Mouse (Mus musculus) ES-Bruce4 (cell line): ENCODE data around the gene E130114P18Rik. TPM values are rescaled to one million over a fixed set of nuclear protein-coding genes. Genes with fewer than 3 reads are reported as not detected.

Experiments used
- H3K27ac ChIP-seq: 2 replicates; pipeline ENCODE4 v1.5.1; 2012; ENCODE audit warnings: low read length, inconsistent platforms; ENCODE audit not compliant: insufficient read depth
- H3K27me3 ChIP-seq: 2 replicates; pipeline ENCODE4 v1.6.1; 2012; ENCODE audit warnings: mild to moderate bottlenecking, low read length, inconsistent platforms; ENCODE audit not compliant: control insufficient read depth, poor library complexity, insufficient read depth, severe bottlenecking
- H3K36me3 ChIP-seq: 2 replicates; pipeline ENCODE4 v1.6.1; 2012; ENCODE audit warnings: inconsistent platforms, mild to moderate bottlenecking, low read length, moderate library complexity; ENCODE audit not compliant: control insufficient read depth, poor library complexity, insufficient read depth, severe bottlenecking
- H3K4me1 ChIP-seq: one replicate; pipeline ENCODE4 v1.8.1; 2011; ENCODE audit warnings: low read length; ENCODE audit not compliant: control insufficient read depth, insufficient read depth
- H3K4me3 ChIP-seq: 2 replicates; pipeline ENCODE4 v1.5.1; 2011; ENCODE audit warnings: low read depth, mild to moderate bottlenecking, low read length
- H3K9ac ChIP-seq: 2 replicates; pipeline ENCODE4 v1.6.1; 2012; ENCODE audit warnings: low read depth, mild to moderate bottlenecking, inconsistent platforms; ENCODE audit not compliant: poor library complexity, severe bottlenecking
- H3K9me3 ChIP-seq: replicated peaks from 2 replicates; pipeline ENCODE4 v1.6.1; 2012; ENCODE audit warnings: mild to moderate bottlenecking, low read length, inconsistent platforms; ENCODE audit not compliant: control insufficient read depth, poor library complexity, insufficient read depth, severe bottlenecking
- CTCF ChIP-seq: IDR thresholded peaks from one replicate; pipeline ENCODE4 v1.8.1; 2011; ENCODE audit warnings: low read depth, low read length
- EP300 ChIP-seq: IDR thresholded peaks from 2 replicates; pipeline ENCODE4 v1.6.1; 2011; ENCODE audit warnings: low read depth, low read length; ENCODE audit not compliant: insufficient read depth
- POLR2A ChIP-seq: IDR thresholded peaks from one replicate; pipeline ENCODE4 v1.8.1; 2011; ENCODE audit warnings: low read length; ENCODE audit not compliant: insufficient read depth
- polyA plus RNA-seq: library from polyadenylated mRNA; stranded (reverse); fragments of >200 nt; gene quantifications from 2 replicates; pipeline ENCODE4 v1.2.4, GENCODE M21; 2011; ENCODE audit warnings: low read depth; ENCODE audit not compliant: missing spikeins, insufficient read depth, insufficient read length

The E130114P18Rik gene
- polyA plus RNA-seq, 1 experiment: not detected

GRCm38 (mm10) chr4:97796505-97796904 is 18.6 kb upstream of the E130114P18Rik start:
- no peaks in the 10 kb centered on the region for H3K4me1 ChIP-seq
- no peaks in the 10 kb centered on the region for H3K9me3 ChIP-seq
- H3K4me3 ChIP-seq: no peak overlapping the region
- no peaks in the 10 kb centered on the region for H3K27me3 ChIP-seq
- no peak overlapping the region for H3K9ac ChIP-seq
- H3K27ac ChIP-seq: no peak overlapping the region
- TF ChIP-seq EP300 (no peak), CTCF (no peak), POLR2A (no peak)
- H3K36me3 ChIP-seq: no peaks in the 10 kb centered on the region

DNA sequence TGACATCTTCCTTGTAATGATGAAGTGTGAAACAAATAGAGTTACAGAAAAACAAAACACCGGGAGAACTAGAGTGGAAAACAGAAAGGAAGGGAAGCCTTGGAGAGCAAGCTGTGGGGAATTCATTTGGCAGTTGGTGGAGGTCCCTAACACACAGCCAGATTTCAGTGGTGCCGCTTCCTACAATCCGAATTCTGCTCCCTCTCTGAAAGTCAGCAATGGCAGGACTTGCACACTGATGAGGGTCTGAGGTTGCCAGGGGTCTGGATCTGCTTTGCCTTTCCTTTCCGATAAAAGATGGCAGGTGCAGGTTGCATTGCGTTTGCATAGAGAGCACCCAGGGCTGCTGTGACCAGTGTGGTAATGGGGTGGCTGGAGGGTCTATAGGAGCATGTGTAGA is 18.1 kb upstream of the E130114P18Rik start:
- Histone ChIP-seq H3K4me1 (no peaks in the 10 kb centered on the region), H3K4me3 (no peak overlapping the region), H3K27me3 (no peaks in the 10 kb centered on the region), H3K9me3 (no peaks in the 10 kb centered on the region), H3K36me3 (no peaks in the 10 kb centered on the region), H3K9ac (no peak overlapping the region), H3K27ac (no peak overlapping the region)
- TF ChIP-seq CTCF (no peak), POLR2A (no peak), EP300 (no peak)

- no peaks in the 10 kb centered on the region for H3K9me3 ChIP-seq
- TF ChIP-seq EP300 (no peak), CTCF (no peak), POLR2A (no peak)
- no peak overlapping the region for H3K27ac ChIP-seq
- H3K9ac ChIP-seq: no peak overlapping the region
- no peaks in the 10 kb centered on the region for H3K4me1 ChIP-seq
- H3K27me3 ChIP-seq: no peaks in the 10 kb centered on the region
- no peaks in the 10 kb centered on the region for H3K36me3 ChIP-seq
- H3K4me3 ChIP-seq: no peak overlapping the region
Measured at GRCm38 (mm10) chr4:97794865-97795264, 17.0 kb upstream of the E130114P18Rik start.

DNA sequence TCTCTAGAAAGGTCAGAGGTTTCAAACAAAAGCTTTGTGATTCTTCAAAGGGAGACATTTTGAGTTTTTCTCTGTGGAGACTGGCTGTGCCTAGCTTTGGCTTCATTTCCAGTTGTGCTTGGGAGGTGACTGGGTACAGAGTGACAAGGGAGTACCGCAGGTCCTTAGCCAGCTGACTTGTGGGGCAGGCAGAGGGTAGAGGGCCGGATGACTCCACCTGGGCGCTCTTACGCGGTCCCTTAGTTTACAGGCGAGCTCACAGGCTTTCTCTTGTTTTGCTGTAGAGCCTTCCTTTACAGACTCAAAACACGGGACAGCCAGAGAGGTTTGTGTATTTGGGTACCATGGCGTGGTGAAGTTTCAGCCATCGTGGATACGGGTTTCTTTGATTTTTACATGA is 16.1 kb upstream of the E130114P18Rik start:
- no peak overlapping the region for H3K9ac ChIP-seq
- no peaks in the 10 kb centered on the region for H3K36me3 ChIP-seq
- no peak overlapping the region for H3K27ac ChIP-seq
- H3K27me3 ChIP-seq: no peaks in the 10 kb centered on the region
- H3K4me3 ChIP-seq: no peak overlapping the region
- TF ChIP-seq CTCF: no peak
- no peak for TF ChIP-seq EP300
- no peak for TF ChIP-seq POLR2A
- H3K9me3 ChIP-seq: no peaks in the 10 kb centered on the region
- no peaks in the 10 kb centered on the region for H3K4me1 ChIP-seq

DNA sequence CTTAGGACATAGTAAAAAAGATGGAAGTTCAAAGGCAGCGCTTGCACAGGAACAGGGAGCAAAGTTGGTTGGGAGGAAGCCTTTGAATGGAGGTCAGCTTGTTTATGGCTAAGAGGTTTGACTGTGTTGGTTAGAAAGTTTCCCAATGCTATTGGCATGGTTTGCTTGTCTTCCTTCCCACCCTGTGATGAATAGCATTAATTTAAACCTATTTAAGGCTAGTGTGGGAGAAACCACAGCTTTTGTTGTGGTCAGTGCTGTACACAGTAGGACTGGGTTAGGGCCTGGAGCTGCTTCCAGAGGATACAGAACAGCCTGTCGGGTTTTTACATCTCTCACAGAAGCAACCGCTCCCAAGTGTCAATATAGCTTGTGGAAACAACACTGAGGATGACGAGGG is 10.7 kb upstream of the E130114P18Rik start:
- H3K27me3 ChIP-seq: no peaks in the 10 kb centered on the region; the same call in none of the 2 replicates
- TF ChIP-seq EP300: no peak
- TF ChIP-seq CTCF: no peak
- no peak for TF ChIP-seq POLR2A
- no peak overlapping the region for H3K4me3 ChIP-seq
- H3K9ac ChIP-seq: no peak overlapping the region
- no peaks in the 10 kb centered on the region for H3K36me3 ChIP-seq
- no peaks in the 10 kb centered on the region for H3K9me3 ChIP-seq
- no peak overlapping the region for H3K27ac ChIP-seq
- H3K4me1 ChIP-seq: no peaks in the 10 kb centered on the region

DNA sequence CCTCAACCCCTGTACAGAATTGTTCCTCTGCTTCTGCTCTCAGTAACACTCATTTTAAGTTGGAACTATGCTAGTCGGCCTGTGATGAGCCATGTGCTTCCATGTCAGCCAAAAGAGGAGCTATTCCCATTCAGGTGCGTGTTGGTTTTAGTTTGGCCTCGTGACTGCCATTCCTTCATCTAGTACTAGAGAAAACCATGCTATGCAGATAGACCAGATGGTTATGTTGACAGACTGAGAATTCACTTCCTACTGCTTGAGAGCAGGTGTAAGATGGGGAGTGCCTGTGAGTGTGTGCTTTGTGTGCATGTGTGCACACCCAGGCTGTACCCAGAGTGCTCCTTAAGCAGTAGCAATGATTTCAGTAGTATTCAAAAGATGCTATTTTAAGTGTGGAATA is 9.6 kb upstream of the E130114P18Rik start:
- Histone ChIP-seq H3K4me3 (no peak overlapping the region), H3K9ac (no peak overlapping the region), H3K9me3 (no peaks in the 10 kb centered on the region), H3K36me3 (no peaks in the 10 kb centered on the region), H3K27me3 (no peaks in the 10 kb centered on the region; the same call in none of the 2 replicates), H3K27ac (no peak overlapping the region), H3K4me1 (no peaks in the 10 kb centered on the region)
- no peak for TF ChIP-seq EP300
- no peak for TF ChIP-seq CTCF
- TF ChIP-seq POLR2A: no peak
